Mouse (Mus musculus): ENCODE data around the gene Dctn3. TPM values are rescaled to one million over a fixed set of nuclear protein-coding genes. Genes with fewer than 3 reads are reported as not detected.
A peak's percentile ranks its signal among the peaks of the same experiment; 100 is the strongest.

The Dctn3 gene
- polyA plus RNA-seq, 1 experiment: 92.6 TPM

- Histone ChIP-seq H3K27ac (ENCODE audit: insufficient read depth, low read depth, low read length) (no peak overlapping the region), H3K4me1 (ENCODE audit: control insufficient read depth, insufficient read depth, low read length) (peaks cover 4% of the 10 kb centered on the region; the same call in 1 of the 2 replicates), H3K36me3 (ENCODE audit: control insufficient read depth, insufficient read depth, low read length) (no peaks in the 10 kb centered on the region), H3K4me3 (ENCODE audit: insufficient read depth, low read depth, low read length) (no peak overlapping the region), H3K27me3 (replicated peaks; ENCODE audit: control insufficient read depth, insufficient read depth, low read length) (no peaks in the 10 kb centered on the region)
- TF ChIP-seq POLR2A (IDR thresholded peaks at IDR 0.05; ENCODE audit: low read depth, low read length): no peak
- no peak for TF ChIP-seq CTCF (conservative IDR thresholded peaks at IDR 0.05; ENCODE audit: insufficient read depth, insufficient read length, low read depth, low read length)
- 97% methylated on average over 13 of the region's 13 CpGs for WGBS
- no peak for DNase-seq
Observed at GRCm38 (mm10) chr4:41739260-41739659, 16.3 kb upstream of the Dctn3 start.

DNA sequence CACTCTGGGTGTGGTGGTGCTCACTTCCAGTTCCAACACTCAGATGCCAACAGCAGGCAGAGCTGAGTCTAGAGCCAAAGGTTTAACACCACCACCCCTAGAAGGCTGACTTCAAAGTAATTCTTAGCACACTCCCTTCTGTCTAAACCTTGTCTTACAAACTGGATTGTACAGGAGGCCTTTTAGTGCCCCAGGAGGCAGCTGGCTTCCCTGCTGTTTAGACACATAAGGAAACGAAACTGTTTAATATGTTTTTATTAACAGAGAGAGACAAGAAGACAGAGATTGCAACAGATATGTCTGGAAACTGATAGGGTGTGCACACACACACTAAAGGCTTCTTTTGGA is 15.3 kb upstream of the Dctn3 start:
- no peak overlapping the region for H3K27ac ChIP-seq (ENCODE audit: insufficient read depth, low read depth, low read length)
- WGBS: 85% methylated on average over 1 of the region's 1 CpGs
- DNase-seq: no peak
- no peaks in the 10 kb centered on the region for H3K36me3 ChIP-seq (ENCODE audit: control insufficient read depth, insufficient read depth, low read length)
- H3K4me3 ChIP-seq (ENCODE audit: insufficient read depth, low read depth, low read length): no peak overlapping the region
- H3K4me1 ChIP-seq (ENCODE audit: control insufficient read depth, insufficient read depth, low read length): peaks cover 4% of the 10 kb centered on the region; the same call in 1 of the 2 replicates
- no peaks in the 10 kb centered on the region for H3K27me3 ChIP-seq (replicated peaks; ENCODE audit: control insufficient read depth, insufficient read depth, low read length)
- no peak for TF ChIP-seq POLR2A (IDR thresholded peaks at IDR 0.05; ENCODE audit: low read depth, low read length)
- no peak for TF ChIP-seq CTCF (conservative IDR thresholded peaks at IDR 0.05; ENCODE audit: insufficient read depth, insufficient read length, low read depth, low read length)

DNA sequence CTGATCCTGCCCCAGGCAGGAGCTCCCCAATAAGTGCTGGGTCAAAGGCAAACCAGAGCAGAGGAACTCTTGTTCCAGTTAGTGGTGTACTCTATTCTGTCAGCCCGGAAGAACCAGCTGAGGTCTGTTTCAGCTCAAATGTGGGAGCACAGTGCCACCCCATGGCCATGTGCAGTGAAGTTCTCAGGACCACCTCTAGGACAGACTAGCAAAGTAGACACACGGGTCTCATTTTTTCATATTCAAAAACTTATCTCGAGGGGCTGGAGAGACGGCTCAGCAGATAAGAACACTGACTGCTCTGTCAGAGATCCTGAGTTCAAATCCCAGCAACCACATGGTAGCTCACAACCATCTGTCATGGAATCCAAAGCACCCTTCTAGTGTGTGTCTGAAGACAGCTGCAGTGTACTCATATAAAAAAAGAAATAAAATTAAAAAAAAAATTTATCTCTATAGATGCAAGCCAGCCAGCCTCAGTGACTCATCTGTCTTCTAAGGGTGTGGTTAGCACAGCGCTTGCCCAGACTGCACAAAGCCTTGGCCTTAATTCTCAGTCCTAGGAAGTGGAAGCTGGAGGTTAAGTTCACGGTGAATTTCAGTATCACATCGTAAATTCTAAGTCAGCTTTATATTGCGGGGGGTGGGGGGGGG is 14.8 kb upstream of the Dctn3 start:
- Histone ChIP-seq H3K27me3 (replicated peaks; ENCODE audit: control insufficient read depth, insufficient read depth, low read length) (no peaks in the 10 kb centered on the region), H3K4me3 (ENCODE audit: insufficient read depth, low read depth, low read length) (no peak overlapping the region), H3K36me3 (ENCODE audit: control insufficient read depth, insufficient read depth, low read length) (no peaks in the 10 kb centered on the region), H3K27ac (ENCODE audit: insufficient read depth, low read depth, low read length) (no peak overlapping the region), H3K4me1 (ENCODE audit: control insufficient read depth, insufficient read depth, low read length) (peaks cover 4% of the 10 kb centered on the region; the same call in 1 of the 2 replicates)
- DNase-seq: peak; percentile 83
- 31% methylated on average over 8 of the region's 8 CpGs for WGBS
- no peak for TF ChIP-seq POLR2A (IDR thresholded peaks at IDR 0.05; ENCODE audit: low read depth, low read length)
- peak; percentile 96 for TF ChIP-seq CTCF (conservative IDR thresholded peaks at IDR 0.05; ENCODE audit: insufficient read depth, insufficient read length, low read depth, low read length)

DNA sequence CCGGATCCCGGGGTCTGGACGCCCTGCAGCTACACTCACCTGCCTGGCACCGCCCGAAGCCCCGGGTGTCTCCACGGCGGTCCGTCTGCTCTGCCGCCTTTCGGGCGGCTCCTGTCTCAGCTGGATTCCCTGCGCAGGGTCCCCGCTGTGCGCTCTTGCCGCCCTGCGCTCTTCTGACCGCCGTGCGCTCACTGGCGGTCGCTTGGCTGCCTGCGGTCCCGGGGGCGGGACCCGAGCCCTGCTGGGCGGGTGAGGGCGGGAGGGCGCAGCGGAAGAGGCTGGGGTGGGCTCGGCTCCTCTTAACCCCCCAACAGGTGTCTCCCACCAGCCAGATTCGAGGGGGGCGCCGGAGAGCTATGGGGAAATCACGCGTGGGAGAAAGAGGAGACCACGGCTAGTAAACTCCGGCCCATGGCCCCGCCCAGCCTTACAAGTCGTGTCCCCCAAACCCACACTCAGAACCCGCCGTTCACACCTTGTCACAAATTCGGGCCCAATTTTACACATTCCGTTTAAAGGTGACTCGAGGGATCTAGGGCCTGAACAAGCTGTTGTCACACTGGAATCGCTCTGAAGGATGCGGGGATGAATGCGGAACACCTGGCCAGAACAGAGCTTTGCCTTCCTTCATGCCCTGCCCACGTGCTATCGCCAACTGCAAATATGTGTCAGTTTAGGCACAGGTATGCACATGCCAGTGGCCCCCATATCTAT is 8.2 kb upstream of the Dctn3 start, which contains the start of gene Arid3c:
TSS of gene Arid3c (minus strand) at position 91 of the 714 bp plus-strand sequence.
- 2% methylated on average over 50 of the region's 50 CpGs for WGBS
- TF ChIP-seq CTCF (conservative IDR thresholded peaks at IDR 0.05; ENCODE audit: insufficient read depth, insufficient read length, low read depth, low read length) (no peak), POLR2A (IDR thresholded peaks at IDR 0.05; ENCODE audit: low read depth, low read length) (no peak)
- no peak for DNase-seq
- H3K4me1 ChIP-seq (ENCODE audit: control insufficient read depth, insufficient read depth, low read length): no peaks in the 10 kb centered on the region
- peaks cover 5% of the 10 kb centered on the region for H3K27me3 ChIP-seq (replicated peaks; ENCODE audit: control insufficient read depth, insufficient read depth, low read length)
- no peaks in the 10 kb centered on the region for H3K36me3 ChIP-seq (ENCODE audit: control insufficient read depth, insufficient read depth, low read length)
- H3K4me3 ChIP-seq (ENCODE audit: insufficient read depth, low read depth, low read length): 0 out of 2 replicates have a peak within 1 kb of the TSS, but pooled peaks have one; percentile 9
- no peak within 1 kb of the TSS for H3K27ac ChIP-seq (ENCODE audit: insufficient read depth, low read depth, low read length)

DNA sequence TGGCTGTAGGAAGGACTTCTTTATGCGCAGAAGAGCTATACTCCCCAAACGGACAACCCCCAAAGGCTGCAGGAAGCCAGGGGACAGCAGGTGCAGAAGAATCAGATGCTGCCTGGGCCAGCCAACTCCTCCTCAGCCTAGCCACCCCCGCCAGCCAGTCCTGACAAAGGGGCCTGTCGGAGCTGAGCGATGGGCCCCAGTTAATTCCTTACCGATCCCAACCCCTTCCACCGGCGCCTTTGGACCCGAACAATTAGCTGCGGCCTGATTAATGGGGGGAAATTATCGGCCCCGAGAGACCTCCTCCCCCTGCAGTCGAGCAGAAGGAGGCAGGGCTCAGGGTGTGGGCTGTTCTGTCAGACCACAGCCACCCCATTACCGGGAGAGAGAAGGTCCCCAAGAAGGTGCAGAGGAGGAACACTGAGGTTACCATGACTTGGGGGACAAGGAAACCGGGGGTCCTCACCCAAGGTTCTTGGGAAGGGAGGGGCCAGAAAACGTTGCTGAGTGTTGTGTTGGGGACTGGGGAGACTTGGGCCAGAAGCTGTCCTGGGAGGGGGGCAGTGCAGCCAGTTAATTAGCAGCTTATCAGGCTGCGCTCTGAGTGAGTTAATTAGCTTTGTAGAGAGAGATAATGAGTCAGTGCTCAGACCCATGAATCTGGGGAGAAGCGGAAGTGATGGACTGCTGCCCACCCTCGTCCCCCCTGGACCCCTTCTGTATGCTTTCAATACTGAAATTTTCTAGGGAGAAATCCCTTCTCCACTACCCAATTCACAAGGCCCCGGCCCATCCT is 4.1 kb upstream of the Dctn3 start:
- no peaks in the 10 kb centered on the region for H3K36me3 ChIP-seq (ENCODE audit: control insufficient read depth, insufficient read depth, low read length)
- peaks cover 1% of the 10 kb centered on the region; the same call in 1 of the 2 replicates for H3K4me1 ChIP-seq (ENCODE audit: control insufficient read depth, insufficient read depth, low read length)
- no peak overlapping the region for H3K27ac ChIP-seq (ENCODE audit: insufficient read depth, low read depth, low read length)
- TF ChIP-seq POLR2A (IDR thresholded peaks at IDR 0.05; ENCODE audit: low read depth, low read length) (no peak), CTCF (conservative IDR thresholded peaks at IDR 0.05; ENCODE audit: insufficient read depth, insufficient read length, low read depth, low read length) (no peak)
- peaks cover 5% of the 10 kb centered on the region for H3K27me3 ChIP-seq (replicated peaks; ENCODE audit: control insufficient read depth, insufficient read depth, low read length)
- no peak for DNase-seq
- 28% methylated on average over 20 of the region's 20 CpGs for WGBS
- no peak overlapping the region for H3K4me3 ChIP-seq (ENCODE audit: insufficient read depth, low read depth, low read length)

- Histone ChIP-seq H3K27ac (ENCODE audit: insufficient read depth, low read depth, low read length) (no peak overlapping the region), H3K4me3 (ENCODE audit: insufficient read depth, low read depth, low read length) (no peak overlapping the region), H3K27me3 (replicated peaks; ENCODE audit: control insufficient read depth, insufficient read depth, low read length) (no peaks in the 10 kb centered on the region), H3K36me3 (ENCODE audit: control insufficient read depth, insufficient read depth, low read length) (no peaks in the 10 kb centered on the region), H3K4me1 (ENCODE audit: control insufficient read depth, insufficient read depth, low read length) (peaks cover 2% of the 10 kb centered on the region; the same call in 1 of the 2 replicates)
- 84% methylated on average over 6 of the region's 6 CpGs for WGBS
- DNase-seq: no peak
- TF ChIP-seq CTCF (conservative IDR thresholded peaks at IDR 0.05; ENCODE audit: insufficient read depth, insufficient read length, low read depth, low read length): no peak
- no peak for TF ChIP-seq POLR2A (IDR thresholded peaks at IDR 0.05; ENCODE audit: low read depth, low read length)
Observed at GRCm38 (mm10) chr4:41716834-41717233, 6.1 kb downstream of the Dctn3 start.
